ENCODE assay signal across 9 mouse cellular contexts in the genomic region with DNA sequence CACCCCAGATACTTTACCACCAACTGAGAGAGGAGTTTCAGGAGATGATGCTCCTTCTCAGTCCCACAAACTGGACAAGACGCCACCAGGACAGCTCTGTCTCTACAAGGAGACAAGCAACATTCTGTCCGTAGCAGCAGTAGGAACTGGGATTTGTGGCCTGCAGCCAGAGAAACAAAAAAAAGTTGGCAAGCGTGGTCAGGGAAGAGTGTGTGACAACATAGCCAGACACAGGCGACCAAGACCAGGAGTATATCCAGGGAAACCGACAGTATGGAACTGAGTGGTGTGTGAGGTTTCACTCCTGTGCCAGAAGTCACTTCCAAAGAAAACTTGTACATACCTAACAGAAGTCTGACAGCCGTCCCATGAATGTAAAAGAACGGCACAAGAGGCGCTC. TPM values are rescaled to one million over a fixed set of nuclear protein-coding genes. Genes with fewer than 3 reads are reported as not detected.
DNase-seq lines count a peak whose midpoint lies in the region; ATAC-seq and TF ChIP-seq lines count a peak whose summit lies in the region.
"Had no signal": no experiment of that assay in that cellular context is flagged by ENCODE, and none has a peak within 500 bp of the region (broad histone marks: within the 10 kb centered on the region; RNA-seq: fewer than 3 reads in every experiment).

No protein-coding gene starts in this region.

- H3K36me3 ChIP-seq in hindbrain, embryonic 15.5 days = 0 out of 2 replicates have a peak, but pooled peaks cover 5% of the 10 kb centered on the region
- peaks cover 43% of the 10 kb centered on the region for H3K36me3 ChIP-seq in hindbrain, embryonic 10.5 days
- no peaks in the 10 kb centered on the region for H3K36me3 ChIP-seq in liver, postnatal 0 days (replicated peaks; ENCODE audit: insufficient read depth, low read length)

- H3K9ac ChIP-seq in hindbrain, embryonic 15.5 days = no peak overlapping the region
- no peak overlapping the region for H3K9ac ChIP-seq in liver, postnatal 0 days (replicated peaks)
- H3K9ac ChIP-seq: limb, embryonic 13.5 days; neural tube, embryonic 12.5 days had no signal

- 0 out of 2 replicates have a peak, but pooled peaks cover 7% of the 10 kb centered on the region for H3K4me1 ChIP-seq in hindbrain, embryonic 15.5 days (replicated peaks)
- no peaks in the 10 kb centered on the region for H3K4me1 ChIP-seq in hindbrain, embryonic 10.5 days (replicated peaks)
- peaks cover 7% of the 10 kb centered on the region for H3K4me1 ChIP-seq in lung, adult 2 months (ENCODE audit: control insufficient read depth, insufficient read depth, low read length)
- 0 out of 2 replicates have a peak, but pooled peaks cover 3% of the 10 kb centered on the region for H3K4me1 ChIP-seq in liver, postnatal 0 days (ENCODE audit: insufficient read depth)
- H3K4me1 ChIP-seq: limb, embryonic 13.5 days; neural tube, embryonic 12.5 days had no signal

- 0 out of 2 replicates have a peak, but pooled peaks have one; percentile 39 for ATAC-seq in hindbrain, embryonic 15.5 days (ENCODE audit: low FRiP score, low read depth)
- ATAC-seq in liver, postnatal 0 days = no peak
- no peak for ATAC-seq in monocyte, adult 5-6 weeks (replicated peaks; ENCODE audit: insufficient number of reproducible peaks, low FRiP score, low TSS enrichment, poor library complexity, severe bottlenecking)

- no peak for TF ChIP-seq POLR2A in lung, adult 2 months (IDR thresholded peaks at IDR 0.05; ENCODE audit: borderline replicate concordance, extremely low read depth, low read depth, low read length)

- H3K4me3 ChIP-seq in hindbrain, embryonic 15.5 days = no peak overlapping the region
- H3K4me3 ChIP-seq in hindbrain, embryonic 10.5 days = no peak overlapping the region
- H3K4me3 ChIP-seq in lung, adult 2 months (replicated peaks; ENCODE audit: extremely low read depth, low read depth, low read length) = no peak overlapping the region
- H3K4me3 ChIP-seq in liver, postnatal 0 days (ENCODE audit: low read depth, low read length) = no peak overlapping the region
- H3K4me3 ChIP-seq: limb, embryonic 13.5 days; neural tube, embryonic 12.5 days had no signal

- no peak overlapping the region for H3K27ac ChIP-seq in hindbrain, embryonic 15.5 days (replicated peaks)
- H3K27ac ChIP-seq in hindbrain, embryonic 10.5 days = no peak overlapping the region
- no peak overlapping the region for H3K27ac ChIP-seq in liver, postnatal 0 days (ENCODE audit: low read depth)
- H3K27ac ChIP-seq: limb, embryonic 13.5 days; neural tube, embryonic 12.5 days had no signal

- WGBS in hindbrain, embryonic 15.5 days = 68% methylated on average over 8 of the region's 8 CpGs
- WGBS in hindbrain, embryonic 10.5 days = 89% methylated on average over 8 of the region's 8 CpGs
- WGBS in lung, adult 2 months = 52% methylated on average over 8 of the region's 8 CpGs
- WGBS in liver, postnatal 0 days (ENCODE audit: insufficient replicate concordance) = 78% methylated on average over 8 of the region's 8 CpGs

- no peak for DNase-seq in hindbrain, embryonic 10.5 days (ENCODE audit: low spot score)
- peak; percentile 56 for DNase-seq in adrenal gland, postnatal 25 days
- peak; percentile 72 for DNase-seq in gastrocnemius, postnatal 10 days
- DNase-seq in lung, adult 2 months = peak; percentile 21
- DNase-seq in liver, postnatal 0 days = no peak

- H3K27me3 ChIP-seq in hindbrain, embryonic 15.5 days = no peaks in the 10 kb centered on the region
- H3K27me3 ChIP-seq in hindbrain, embryonic 10.5 days (ENCODE audit: insufficient read depth, poor library complexity, severe bottlenecking) = no peaks in the 10 kb centered on the region
- H3K27me3 ChIP-seq in liver, postnatal 0 days (ENCODE audit: insufficient read depth, low read length) = no peaks in the 10 kb centered on the region
- H3K27me3 ChIP-seq: limb, embryonic 13.5 days; neural tube, embryonic 12.5 days had no signal

- H3K4me2 ChIP-seq in hindbrain, embryonic 15.5 days = no peak overlapping the region
- no peak overlapping the region for H3K4me2 ChIP-seq in liver, postnatal 0 days (ENCODE audit: low read depth, low read length)
- H3K4me2 ChIP-seq: limb, embryonic 13.5 days; neural tube, embryonic 12.5 days had no signal

- TF ChIP-seq CTCF in lung, adult 2 months (IDR thresholded peaks at IDR 0.05; ENCODE audit: insufficient read depth, low read length) = no peak
- no peak for TF ChIP-seq CTCF in liver, postnatal 0 days (IDR thresholded peaks at IDR 0.05; ENCODE audit: low read depth)

- H3K9me3 ChIP-seq in hindbrain, embryonic 15.5 days = no peaks in the 10 kb centered on the region
- peaks cover 6% of the 10 kb centered on the region for H3K9me3 ChIP-seq in hindbrain, embryonic 10.5 days
- no peaks in the 10 kb centered on the region for H3K9me3 ChIP-seq in liver, postnatal 0 days (ENCODE audit: low read length)
- H3K9me3 ChIP-seq: limb, embryonic 13.5 days; neural tube, embryonic 12.5 days had no signal

- TF ChIP-seq EP300 in liver, postnatal 0 days (IDR thresholded peaks at IDR 0.05; ENCODE audit: low read depth) = no peak

RNA-seq across cellular contexts. Expression of a gene that starts 14.5 kb away (rescaled TPM):
- polyA plus RNA-seq in hindbrain, embryonic 15.5 days (2015; fragmentation: Nextera tagmentation; extraction: Ambion mirVana) = 171 and 184 TPM in 2 replicates
- 81.5 and 99.5 TPM in 2 replicates for polyA plus RNA-seq in hindbrain, embryonic 10.5 days (2016; fragmentation: Nextera tagmentation; extraction: Ambion mirVana)
- 8.6 and 14.9 TPM in 2 replicates for total RNA-seq in adrenal gland, postnatal 25 days (2021)
- total RNA-seq in gastrocnemius, postnatal 10 days (2021) = 10 to 100 TPM; 28.9 to 40.4 TPM
- polyA plus RNA-seq in lung, adult 2 months (2012; rRNA removed) = 17.0 and 21.9 TPM in 2 replicates
- 4.0 and 5.7 TPM in 2 replicates for polyA plus RNA-seq in liver, postnatal 0 days (2015; fragmentation: Nextera tagmentation; extraction: Ambion mirVana)
- total RNA-seq in monocyte, adult 5-6 weeks (2017) = 11.4 to 38.4 TPM (median 34.9 TPM) in 3 replicates

Comparison
In these comparisons a context has a peak if more than half of its experiments do, and no peak if none do; other contexts are left out.
1. DNase-seq: peak in adrenal gland, postnatal 25 days (single experiment), gastrocnemius, postnatal 10 days (single experiment) and lung, adult 2 months (single experiment); none in hindbrain, embryonic 10.5 days (single experiment) and liver, postnatal 0 days (single experiment).